Mouse (Mus musculus) B cell, adult (primary cell): ENCODE data around the gene Usp34. TPM values are rescaled to one million over a fixed set of nuclear protein-coding genes. Genes with fewer than 3 reads are reported as not detected.

ENCODE experiments used
- total RNA-seq: library from RNA; stranded (reverse); gene quantifications from 4 replicates; pipeline ENCODE4 v1.2.4, GENCODE M21; 2023; ENCODE audit not compliant: inconsistent age

The Usp34 gene
- total RNA-seq, result 84.6 to 93.5 TPM (median 87.7 TPM) in 4 replicates

DNA sequence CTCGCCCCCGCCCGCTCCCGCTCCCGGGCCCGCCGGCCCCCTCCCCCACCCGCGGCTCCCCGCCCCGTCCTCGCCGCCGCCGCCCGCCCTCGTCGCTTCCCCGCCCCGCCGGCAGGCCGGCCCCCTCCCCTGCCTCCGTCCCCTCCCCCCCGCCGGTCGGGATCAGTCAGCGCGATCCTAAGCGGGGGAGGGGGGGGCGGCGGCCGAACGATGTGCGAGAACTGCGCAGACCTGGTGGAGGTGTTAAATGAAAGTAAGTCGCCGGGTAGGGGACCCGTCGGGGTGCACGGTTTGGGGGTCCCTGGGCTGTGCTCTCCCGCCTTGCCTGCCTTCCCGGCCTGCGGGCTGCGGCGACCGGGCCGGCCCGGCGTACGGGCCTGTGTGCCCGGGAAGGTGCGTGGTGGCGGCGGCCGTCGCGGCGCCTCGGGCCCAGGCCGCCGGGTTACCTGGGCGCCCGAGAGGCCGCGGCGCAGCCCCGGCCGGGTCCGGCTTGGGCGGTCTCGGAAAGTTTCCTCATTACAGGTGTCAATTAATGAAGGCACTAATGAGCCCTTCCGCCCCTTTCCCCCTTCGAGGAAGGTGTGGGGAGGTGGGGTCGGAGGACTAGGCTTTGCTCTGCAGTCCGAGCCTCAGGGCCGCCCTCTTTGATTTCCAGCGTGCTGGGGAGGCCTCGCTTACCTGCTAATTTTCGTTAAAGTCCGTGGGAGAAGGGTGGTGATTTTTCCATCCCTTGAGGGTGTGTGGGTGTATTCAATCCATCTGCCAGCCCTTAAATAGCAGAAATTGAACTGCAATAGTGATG is at the start of gene Usp34:
Gene Usp34 (plus strand): TSS at position 132 of the 802 bp plus-strand sequence.

DNA sequence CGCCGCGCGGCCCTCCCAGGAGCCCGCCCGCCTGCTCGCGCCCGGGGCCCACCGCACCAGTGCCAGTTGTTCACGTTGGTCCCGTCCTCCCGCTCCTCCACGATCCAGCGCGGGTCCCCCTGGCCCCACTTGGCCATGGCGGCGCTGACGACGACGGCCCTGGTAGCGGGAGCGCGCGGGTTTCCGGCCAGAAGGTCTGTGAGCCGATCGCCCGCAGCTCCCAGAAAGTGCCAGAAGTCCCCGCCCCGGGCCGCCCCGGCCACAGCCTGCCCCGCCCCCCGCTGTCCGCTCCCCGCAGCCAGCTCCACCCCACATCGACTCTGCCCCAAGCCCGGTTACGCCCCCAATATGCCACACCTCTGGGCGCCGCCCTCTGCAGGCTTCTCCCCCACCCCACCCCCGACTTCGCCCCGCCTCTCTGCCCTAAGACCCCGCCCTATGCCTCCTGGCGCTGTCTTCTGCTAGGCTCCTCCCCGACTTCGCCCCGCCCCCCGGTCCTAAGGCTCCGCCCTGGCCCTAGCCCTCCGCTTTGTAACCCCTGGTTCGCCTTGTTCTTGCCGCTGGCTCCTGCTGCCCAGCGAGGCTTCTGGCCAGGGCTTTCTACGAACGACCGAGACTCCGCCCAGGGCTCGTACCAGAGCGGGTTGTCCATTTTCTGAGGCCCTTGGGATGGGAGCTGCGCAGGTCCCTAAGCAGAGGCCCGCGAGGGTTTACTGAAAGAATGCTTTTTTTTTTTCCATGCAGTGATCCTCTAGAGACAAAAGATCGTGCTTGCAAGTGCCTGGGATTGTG is 191.2 kb downstream of the Usp34 start, which contains the start of gene Ahsa2:
Gene Ahsa2 (minus strand): TSS at position 313 of the 792 bp plus-strand sequence.

DNA sequence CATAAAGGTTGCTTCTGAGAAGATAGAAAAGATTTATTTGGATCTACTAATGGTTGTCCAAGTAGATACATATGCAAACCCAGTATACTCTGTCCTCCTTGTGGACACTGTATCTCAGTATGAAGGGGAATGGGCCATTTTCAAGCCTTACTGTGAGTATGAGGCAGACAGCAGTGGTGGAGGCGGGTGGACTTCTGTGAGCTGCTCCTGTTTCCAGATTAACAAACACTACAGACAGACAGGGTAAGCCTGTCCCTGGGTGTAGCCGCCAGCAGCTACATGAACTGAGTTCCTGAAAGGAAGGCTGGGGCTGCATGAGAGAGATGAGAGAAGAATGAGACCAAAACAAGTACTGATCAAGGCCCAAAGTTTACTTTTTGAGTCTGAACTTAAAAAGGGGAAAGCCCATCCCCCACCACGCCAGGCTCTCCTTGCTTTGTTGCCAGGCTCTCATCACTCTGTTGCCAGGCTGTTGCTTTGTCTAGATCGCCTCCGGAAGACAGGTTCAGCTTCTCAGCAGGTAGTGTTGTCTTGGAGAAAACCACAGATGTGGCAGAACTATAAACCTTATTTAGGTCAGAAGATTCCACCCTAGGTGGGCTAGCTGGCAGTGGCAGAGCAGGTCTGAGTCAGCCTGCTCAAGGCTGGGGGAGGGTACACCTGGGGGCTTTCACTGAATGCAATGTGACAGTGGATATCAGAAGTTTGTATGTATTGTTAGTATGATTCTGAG is 213.9 kb downstream of the Usp34 start, which contains the start of gene 1700093K21Rik:
Gene 1700093K21Rik (minus strand): TSS at position 683 of the 733 bp plus-strand sequence.

Other genes with a start within 250 kb of the Usp34 start
- 123 to 133 TPM (median 128 TPM) in 4 replicates for gene Xpo1, start 50.9 kb upstream of the Usp34 start, total RNA-seq
- gene Ahsa2, start 191.1 kb downstream of the Usp34 start, total RNA-seq, result 42.7 to 58.1 TPM (median 48.3 TPM) in 4 replicates
- not detected in 4 replicates for gene 1700093K21Rik, start 214.3 kb downstream of the Usp34 start, total RNA-seq